Mouse (Mus musculus): ENCODE measurements around the gene Dnaja2. TPM values are rescaled to one million over a fixed set of nuclear protein-coding genes. Genes with fewer than 3 reads are reported as not detected.

The Dnaja2 gene
- polyA plus RNA-seq (2014; fragmentation: Illumina TruSeq; extraction: RNeasy Lipid Tissue Mini Kit (QIAGEN cat#74804); ENCODE audit: low read depth, low replicate concordance) = 341 TPM

DNA sequence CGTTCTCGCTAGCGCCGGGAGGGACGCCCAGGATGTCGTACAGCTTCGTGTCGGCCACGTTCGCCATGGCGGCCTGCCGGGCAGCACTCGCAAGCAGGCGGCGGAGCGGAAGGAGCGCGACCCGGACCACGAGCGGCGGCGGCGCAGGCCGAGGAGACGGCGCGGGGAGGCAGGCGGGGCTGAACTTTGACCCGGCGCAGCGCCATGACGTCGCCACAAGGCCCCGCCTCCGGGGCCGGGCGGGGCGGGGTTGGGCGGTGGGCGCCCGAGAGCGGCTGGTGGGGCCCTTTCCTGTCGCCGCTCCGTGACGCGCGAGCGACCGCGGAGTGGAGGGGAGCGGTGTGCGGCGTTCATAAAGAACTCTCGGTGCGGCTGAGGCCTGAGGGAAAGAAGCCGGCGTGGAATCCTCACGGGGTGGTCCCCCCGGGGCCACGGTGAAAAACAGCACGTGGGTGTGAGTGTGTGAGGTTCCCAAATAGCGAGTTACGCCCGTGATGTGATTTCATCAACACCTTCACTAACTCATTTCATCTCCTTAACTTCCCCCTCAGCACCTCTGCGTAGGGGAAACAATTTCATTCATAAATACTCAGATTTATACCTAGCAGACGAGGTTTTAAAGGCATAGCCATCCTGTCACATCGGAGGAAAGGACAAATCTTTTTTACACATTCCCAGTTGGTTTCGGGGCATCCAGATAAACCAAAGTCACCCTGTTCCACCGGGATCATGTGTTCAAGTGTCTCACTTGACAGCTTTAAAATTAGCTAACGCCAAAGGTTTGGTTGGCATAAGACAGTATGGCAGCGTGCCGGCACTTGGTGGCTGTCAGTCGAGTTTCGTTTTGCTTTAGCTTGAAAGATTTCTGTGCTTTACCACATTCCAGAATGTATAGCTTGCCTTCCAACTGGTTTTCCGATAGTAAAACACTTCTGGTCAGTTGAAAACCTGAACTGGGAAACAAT, at the start of gene Dnaja2:
TSS of gene Dnaja2 (minus strand) at position 164 of the 965 bp plus-strand sequence.

DNA sequence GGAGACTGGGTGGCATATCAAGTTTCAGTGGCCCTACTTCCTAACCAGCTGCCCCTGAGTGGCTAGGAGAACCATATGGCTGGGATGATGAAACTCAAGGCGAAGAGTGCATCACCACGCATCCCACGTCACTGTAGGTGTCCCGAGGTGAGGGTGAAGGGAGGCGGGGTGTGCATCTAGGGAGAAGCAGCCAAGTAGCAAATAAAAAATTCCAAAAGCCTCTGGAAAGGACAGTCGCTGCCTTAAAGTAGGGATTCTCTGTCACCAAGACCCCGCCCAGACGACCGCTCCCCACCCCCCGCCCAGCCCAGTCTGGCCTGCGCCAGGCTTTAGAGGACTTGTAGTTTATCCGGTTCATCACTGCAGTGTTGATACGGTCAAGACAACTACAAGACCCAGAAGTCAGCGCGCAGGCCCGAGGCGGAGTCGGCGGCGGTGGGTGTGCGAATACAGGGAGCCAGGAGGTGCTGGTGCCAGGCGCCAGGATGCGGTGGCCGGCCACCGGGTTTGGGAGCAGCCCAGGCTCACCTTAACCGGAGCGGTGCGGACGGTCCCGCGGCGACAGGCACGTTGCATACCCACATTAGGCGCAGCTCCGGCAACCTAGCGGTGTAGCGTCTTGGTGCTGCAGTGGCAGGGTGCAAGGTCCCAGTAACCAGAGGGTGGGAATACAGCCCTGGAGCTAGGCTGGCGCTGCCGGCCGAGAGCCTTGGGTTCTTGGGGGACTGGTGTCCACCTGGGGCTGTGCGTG, 62.8 kb downstream of the Dnaja2 start, which contains the start of gene Gpt2:
TSS of gene Gpt2 (plus strand) at position 452 of the 751 bp plus-strand sequence.

Other genes starting within 250 kb of the Dnaja2 start
- 0.17 TPM for gene Mylk3, start 169.0 kb downstream of the Dnaja2 start, polyA plus RNA-seq (2014; fragmentation: Illumina TruSeq; extraction: RNeasy Lipid Tissue Mini Kit (QIAGEN cat#74804); ENCODE audit: low read depth, low replicate concordance)
- 108 TPM for gene 4921524J17Rik, start 122.5 kb downstream of the Dnaja2 start, polyA plus RNA-seq (2014; fragmentation: Illumina TruSeq; extraction: RNeasy Lipid Tissue Mini Kit (QIAGEN cat#74804); ENCODE audit: low read depth, low replicate concordance)
- gene Gpt2, start 62.8 kb downstream of the Dnaja2 start, polyA plus RNA-seq (2014; fragmentation: Illumina TruSeq; extraction: RNeasy Lipid Tissue Mini Kit (QIAGEN cat#74804); ENCODE audit: low read depth, low replicate concordance) = 78.7 TPM
- 13.1 TPM for gene Neto2, start 145.6 kb upstream of the Dnaja2 start, polyA plus RNA-seq (2014; fragmentation: Illumina TruSeq; extraction: RNeasy Lipid Tissue Mini Kit (QIAGEN cat#74804); ENCODE audit: low read depth, low replicate concordance)